Mouse (Mus musculus): Measurements from ENCODE around the gene Wdr76.

Gene Wdr76

DNA sequence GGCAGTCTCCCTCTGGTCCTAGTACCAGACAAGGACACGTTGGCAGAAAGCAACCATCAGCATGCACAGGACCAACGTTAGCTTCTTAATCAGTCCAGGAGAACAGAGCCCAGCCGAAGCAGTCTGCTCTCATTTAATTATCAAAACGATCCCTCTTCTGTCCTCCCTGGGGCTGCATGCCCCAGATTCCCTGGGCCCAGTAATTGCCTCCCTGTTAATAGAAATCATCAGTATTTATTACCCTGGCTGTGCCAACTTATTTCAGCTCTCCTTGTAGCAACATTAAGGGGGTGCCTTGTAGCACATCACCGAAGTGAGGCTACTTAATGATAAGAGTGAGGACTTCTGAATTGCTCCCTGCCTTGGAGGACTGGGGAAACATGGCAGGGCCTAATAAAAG lies 59.4 kb downstream of the Wdr76 start:
- no peak for DNase-seq (ENCODE audit: low read depth, low spot score)
- Histone ChIP-seq H3K27me3 (ENCODE audit: control insufficient read depth, insufficient read depth, low read length, poor library complexity, severe bottlenecking) (no peaks in the 10 kb centered on the region), H3K36me3 (ENCODE audit: control insufficient read depth, insufficient read depth, low read length, poor library complexity, severe bottlenecking) (no peaks in the 10 kb centered on the region)

GRCm38 (mm10) chr2:121570049-121570448 lies 63.5 kb downstream of the Wdr76 start:
- DNase-seq (ENCODE audit: low read depth, low spot score): no peak
- H3K27me3 ChIP-seq (ENCODE audit: control insufficient read depth, insufficient read depth, low read length, poor library complexity, severe bottlenecking): no peaks in the 10 kb centered on the region
- no peaks in the 10 kb centered on the region for H3K36me3 ChIP-seq (ENCODE audit: control insufficient read depth, insufficient read depth, low read length, poor library complexity, severe bottlenecking)

- peak; percentile 44 for DNase-seq (ENCODE audit: low read depth, low spot score)
- Histone ChIP-seq H3K36me3 (ENCODE audit: control insufficient read depth, insufficient read depth, low read length, poor library complexity, severe bottlenecking) (no peaks in the 10 kb centered on the region), H3K27me3 (ENCODE audit: control insufficient read depth, insufficient read depth, low read length, poor library complexity, severe bottlenecking) (no peaks in the 10 kb centered on the region)
Measured at GRCm38 (mm10) chr2:121570999-121571655, 64.6 kb downstream of the Wdr76 start.

- Histone ChIP-seq H3K27me3 (ENCODE audit: control insufficient read depth, insufficient read depth, low read length, poor library complexity, severe bottlenecking) (no peaks in the 10 kb centered on the region), H3K36me3 (ENCODE audit: control insufficient read depth, insufficient read depth, low read length, poor library complexity, severe bottlenecking) (no peaks in the 10 kb centered on the region)
- peak; percentile 83 for DNase-seq (ENCODE audit: low read depth, low spot score)
Measured at GRCm38 (mm10) chr2:121571780-121572179, 65.3 kb downstream of the Wdr76 start.

DNA sequence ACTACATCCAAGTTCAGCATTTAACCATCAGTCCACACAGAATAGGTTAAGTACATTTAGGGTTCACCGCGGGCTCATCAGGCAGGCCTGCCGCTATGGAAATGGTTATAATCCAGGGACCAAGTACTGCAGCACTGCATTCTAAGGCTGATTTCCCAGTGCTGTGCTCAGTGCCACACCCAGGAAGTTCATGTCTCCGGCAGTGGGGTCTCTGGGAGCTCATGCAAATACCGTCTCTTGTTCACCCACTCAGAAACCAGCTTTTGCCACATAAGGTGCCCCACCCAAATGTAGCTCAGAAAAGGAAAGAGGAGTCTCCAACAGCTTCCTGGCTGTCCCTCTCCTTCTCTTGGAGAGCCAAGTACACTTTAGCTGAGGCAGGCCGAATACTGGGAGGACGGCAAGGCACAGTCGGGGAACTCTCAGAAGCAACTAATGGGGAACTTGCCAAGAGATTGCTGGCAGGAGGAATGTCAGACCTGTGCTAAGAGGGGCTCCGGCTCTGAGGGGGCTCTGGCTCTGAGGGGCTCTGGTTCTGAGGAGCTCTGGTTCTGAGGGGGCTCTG lies 67.6 kb downstream of the Wdr76 start:
- H3K27me3 ChIP-seq (ENCODE audit: control insufficient read depth, insufficient read depth, low read length, poor library complexity, severe bottlenecking): no peaks in the 10 kb centered on the region
- no peaks in the 10 kb centered on the region for H3K36me3 ChIP-seq (ENCODE audit: control insufficient read depth, insufficient read depth, low read length, poor library complexity, severe bottlenecking)
- peak; percentile 8 for DNase-seq (ENCODE audit: low read depth, low spot score)

GRCm38 (mm10) chr2:121575741-121576201 lies 69.2 kb downstream of the Wdr76 start:
- Histone ChIP-seq H3K36me3 (ENCODE audit: control insufficient read depth, insufficient read depth, low read length, poor library complexity, severe bottlenecking) (no peaks in the 10 kb centered on the region), H3K27me3 (ENCODE audit: control insufficient read depth, insufficient read depth, low read length, poor library complexity, severe bottlenecking) (no peaks in the 10 kb centered on the region)
- DNase-seq (ENCODE audit: low read depth, low spot score): no peak

- no peak for DNase-seq (ENCODE audit: low read depth, low spot score)
- Histone ChIP-seq H3K27me3 (ENCODE audit: control insufficient read depth, insufficient read depth, low read length, poor library complexity, severe bottlenecking) (no peaks in the 10 kb centered on the region), H3K36me3 (ENCODE audit: control insufficient read depth, insufficient read depth, low read length, poor library complexity, severe bottlenecking) (no peaks in the 10 kb centered on the region)
Measured at GRCm38 (mm10) chr2:121582809-121583376, 76.4 kb downstream of the Wdr76 start.

DNA sequence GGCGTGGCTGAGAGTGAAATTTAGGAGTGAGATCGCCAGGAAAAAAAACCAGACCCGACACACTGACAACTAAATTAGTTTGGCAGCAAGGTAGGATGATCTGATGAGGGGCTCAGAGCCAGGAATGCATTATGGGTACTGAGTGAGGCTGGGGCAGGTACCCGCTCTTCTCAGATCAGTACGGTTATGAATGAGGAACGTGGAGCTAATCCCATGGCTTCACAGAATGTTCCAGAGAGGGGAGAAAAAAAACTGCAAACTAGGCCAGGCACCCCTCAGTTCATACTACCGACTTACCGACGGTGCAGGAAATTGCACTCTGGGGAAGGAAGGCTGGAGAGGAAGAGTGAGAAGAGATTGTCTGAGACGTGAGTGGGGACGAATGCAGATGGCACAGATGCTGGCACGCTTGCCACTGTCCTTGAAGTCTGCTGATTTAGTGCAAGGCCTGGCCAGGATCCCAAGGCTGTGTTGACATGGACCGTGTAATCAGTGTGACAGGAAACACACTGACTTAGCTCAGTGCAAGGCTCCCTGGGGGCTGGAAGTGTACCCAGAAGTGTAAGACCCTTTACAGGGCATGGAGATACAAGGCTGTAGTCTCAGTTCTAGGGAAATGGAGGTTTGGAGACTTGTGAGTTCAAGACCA lies 77.1 kb downstream of the Wdr76 start:
- H3K27me3 ChIP-seq (ENCODE audit: control insufficient read depth, insufficient read depth, low read length, poor library complexity, severe bottlenecking): no peaks in the 10 kb centered on the region
- DNase-seq (ENCODE audit: low read depth, low spot score): no peak
- H3K36me3 ChIP-seq (ENCODE audit: control insufficient read depth, insufficient read depth, low read length, poor library complexity, severe bottlenecking): no peaks in the 10 kb centered on the region

DNA sequence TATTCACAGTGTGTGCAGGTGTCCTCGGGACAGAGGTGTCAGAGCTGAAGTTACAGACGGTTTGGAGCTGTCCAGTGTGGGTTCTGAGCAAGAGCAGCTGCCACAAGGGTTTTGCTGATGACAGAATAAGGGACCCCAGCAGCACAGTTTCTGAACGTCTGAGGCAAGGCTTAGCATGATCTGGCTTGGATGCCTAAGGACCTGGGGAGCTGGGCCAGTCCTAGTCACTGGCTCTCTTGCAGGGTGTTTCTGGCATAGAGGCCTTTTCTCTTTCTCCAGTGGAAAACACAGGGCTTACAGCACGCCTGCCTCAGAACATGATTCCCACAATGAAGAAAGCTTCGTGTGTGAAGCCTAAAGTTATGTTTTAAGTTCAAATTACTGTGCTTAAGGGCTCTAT lies 78.2 kb downstream of the Wdr76 start:
- H3K36me3 ChIP-seq (ENCODE audit: control insufficient read depth, insufficient read depth, low read length, poor library complexity, severe bottlenecking): no peaks in the 10 kb centered on the region
- DNase-seq (ENCODE audit: low read depth, low spot score): no peak

GRCm38 (mm10) chr2:121587523-121588308 lies 81.2 kb downstream of the Wdr76 start:
- Histone ChIP-seq H3K27me3 (ENCODE audit: control insufficient read depth, insufficient read depth, low read length, poor library complexity, severe bottlenecking) (no peaks in the 10 kb centered on the region), H3K36me3 (ENCODE audit: control insufficient read depth, insufficient read depth, low read length, poor library complexity, severe bottlenecking) (no peaks in the 10 kb centered on the region)
- no peak for DNase-seq (ENCODE audit: low read depth, low spot score)

More for the DNA sequence above, 78.2 kb downstream of the Wdr76 start:
- no peaks in the 10 kb centered on the region for H3K27me3 ChIP-seq (ENCODE audit: control insufficient read depth, insufficient read depth, low read length, poor library complexity, severe bottlenecking)

GRCm38 (mm10) chr2:121588309-121588694 lies 81.8 kb downstream of the Wdr76 start:
- Histone ChIP-seq H3K27me3 (ENCODE audit: control insufficient read depth, insufficient read depth, low read length, poor library complexity, severe bottlenecking) (no peaks in the 10 kb centered on the region), H3K36me3 (ENCODE audit: control insufficient read depth, insufficient read depth, low read length, poor library complexity, severe bottlenecking) (no peaks in the 10 kb centered on the region)
- DNase-seq (ENCODE audit: low read depth, low spot score): no peak

- no peak for DNase-seq (ENCODE audit: low read depth, low spot score)
- Histone ChIP-seq H3K27me3 (ENCODE audit: control insufficient read depth, insufficient read depth, low read length, poor library complexity, severe bottlenecking) (no peaks in the 10 kb centered on the region), H3K36me3 (ENCODE audit: control insufficient read depth, insufficient read depth, low read length, poor library complexity, severe bottlenecking) (no peaks in the 10 kb centered on the region)
Measured at GRCm38 (mm10) chr2:121594131-121594530, 87.6 kb downstream of the Wdr76 start.
